Mouse (Mus musculus): ENCODE measurements at regions not wholly inside any gene's neighbourhood (a gene's known extent, or its start where the extent isn't known, plus 50 kb on each side); places are given as distances from the start of the nearest gene placed in this dataset.

DNA sequence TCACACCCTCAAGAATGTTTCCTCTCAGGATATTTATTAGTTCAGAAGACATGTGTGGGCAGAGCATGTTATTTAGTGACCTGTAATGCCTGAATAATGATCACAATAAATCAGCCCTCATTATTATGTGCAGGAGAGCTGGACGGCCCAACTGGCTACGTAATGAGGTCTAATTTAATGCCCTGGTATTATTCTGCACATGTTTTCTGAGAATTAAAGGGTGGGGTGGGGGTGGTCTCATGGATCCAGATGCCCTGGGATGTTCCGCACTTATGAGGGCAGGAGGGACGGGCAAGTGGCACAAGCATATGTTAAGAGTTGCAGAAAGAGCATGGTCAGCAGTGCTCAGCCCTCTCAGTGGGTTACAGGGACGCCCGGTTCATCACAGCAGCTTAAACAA, 339.7 kb upstream of the Npvf start:
- TF ChIP-seq POLR2A (IDR thresholded peaks at IDR 0.05; ENCODE audit: low read depth, low read length) (no peak), CTCF (IDR thresholded peaks at IDR 0.05; ENCODE audit: extremely low read depth, insufficient read length, insufficient replicate concordance, low read depth, low read length) (no peak)

All from small intestine, adult 2 months (tissue).